Mouse (Mus musculus) right cerebral cortex, postnatal 10 days (tissue): ENCODE measurements around the gene Gm10801.
"Not testable (repeated sequence)": the region's sequence is repeated elsewhere in the genome, so short reads cannot be mapped to it uniquely, and the experiment has no call there.

Experiments
- DNase-seq, 2 experiments: peaks; one replicate each; pipeline ENCODE4 v3.0.0; 2021; ENCODE audit warnings: low spot score in 2 of 2

Gm10801 gene

DNA sequence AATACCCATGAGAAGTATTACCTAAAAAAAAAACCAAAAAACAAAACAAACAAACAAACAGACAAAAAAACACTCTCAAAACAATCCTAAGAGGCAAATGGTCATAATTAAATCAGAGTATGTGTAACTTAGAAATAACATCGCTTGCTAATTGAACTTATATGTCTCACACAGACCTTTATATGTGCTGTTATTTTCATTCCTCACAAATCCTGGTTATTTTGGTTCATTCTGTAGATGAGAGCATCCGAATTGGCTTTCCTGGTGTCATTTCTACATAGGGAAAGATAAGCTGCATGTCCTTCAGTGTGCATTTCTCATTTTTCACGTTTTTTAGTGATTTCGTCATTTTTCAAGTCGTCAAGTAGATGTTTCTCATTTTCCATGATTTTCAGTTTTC, at the start of gene Gm10801:
Gene Gm10801 (plus strand): TSS at position 301 of the 400 bp plus-strand sequence.
- DNase-seq, result not testable (repeated sequence)

DNA sequence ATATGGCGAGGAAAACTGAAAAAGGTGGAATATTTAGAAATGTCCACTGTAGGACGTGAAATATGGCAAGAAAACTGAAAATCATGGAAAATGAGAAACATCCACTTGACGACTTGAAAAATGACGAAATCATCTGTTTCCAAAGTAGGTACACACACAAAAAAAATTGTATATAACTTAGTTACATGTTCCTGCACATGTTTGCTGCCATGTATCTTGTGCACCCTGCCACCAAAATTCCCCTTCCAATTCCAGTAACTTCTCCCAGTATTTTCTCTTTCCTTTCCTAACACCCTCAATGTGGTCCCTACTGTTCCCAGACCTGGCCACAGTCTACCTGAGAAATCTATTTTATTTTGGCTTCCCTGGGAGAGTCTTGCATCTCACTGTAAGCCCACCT, 5.2 kb downstream of the Gm10801 start, which contains the start of gene Gm10800:
Gene Gm10800 (minus strand): TSS at position 101 of the 400 bp plus-strand sequence.
- DNase-seq, result not testable (repeated sequence)

DNA sequence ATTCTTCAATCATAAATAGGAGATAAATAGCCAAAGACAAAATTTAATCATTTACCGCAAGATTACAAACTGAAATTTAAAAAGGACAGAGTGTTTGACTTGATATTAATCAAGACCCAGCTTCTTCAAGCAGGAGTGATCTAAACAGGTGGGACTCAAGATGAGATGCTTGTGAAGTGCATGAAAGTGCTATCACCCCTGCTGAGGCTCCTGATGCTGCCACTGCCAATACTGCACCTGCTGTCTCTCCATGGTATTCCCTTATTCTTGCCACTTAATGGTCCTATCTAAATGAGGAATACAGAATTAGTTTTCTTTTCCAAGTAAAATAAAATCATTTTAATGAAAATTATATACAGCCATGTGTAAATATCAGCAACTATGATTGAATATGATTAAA, 35.5 kb downstream of the Gm10801 start:
- no peak for DNase-seq
